Mouse (Mus musculus) intestine, embryonic 15.5 days (tissue): Measurements from ENCODE around the gene Mcpt2. TPM values are rescaled to one million over a fixed set of nuclear protein-coding genes. Genes with fewer than 3 reads are reported as not detected.

Experiments
- ATAC-seq: fragments of 200-750 bp; cut with Nextera tagmentation; 2 replicates; pipeline ENCODE4 v1.8.0; 2017; ENCODE audit warnings: moderate TSS enrichment, moderate library complexity
- H3K27ac ChIP-seq: fragments of 300-500 bp; sonication (generic); 2 replicates; pipeline ENCODE4 v1.5.1; 2015; ENCODE audit warnings: mild to moderate bottlenecking, inconsistent platforms
- H3K27me3 ChIP-seq: fragments of 300-500 bp; sonication (generic); replicated peaks from 2 replicates; pipeline ENCODE4 v1.6.1; 2015; ENCODE audit warnings: inconsistent platforms
- H3K36me3 ChIP-seq: fragments of 300-500 bp; sonication (generic); 2 replicates; pipeline ENCODE4 v1.6.1; 2015; ENCODE audit warnings: inconsistent platforms
- H3K4me1 ChIP-seq: fragments of 300-500 bp; sonication (generic); replicated peaks from 2 replicates; pipeline ENCODE4 v1.6.1; 2015; ENCODE audit warnings: inconsistent platforms
- H3K4me2 ChIP-seq: fragments of 300-500 bp; sonication (generic); replicated peaks from 2 replicates; pipeline ENCODE4 v1.6.1; 2015; ENCODE audit warnings: mild to moderate bottlenecking, inconsistent platforms
- H3K4me3 ChIP-seq: fragments of 300-500 bp; sonication (generic); replicated peaks from 2 replicates; pipeline ENCODE4 v1.5.1; 2015; ENCODE audit warnings: inconsistent platforms
- H3K9ac ChIP-seq: fragments of 300-500 bp; sonication (generic); 2 replicates; pipeline ENCODE4 v1.6.1; 2015; ENCODE audit warnings: inconsistent platforms
- H3K9me3 ChIP-seq: fragments of 300-500 bp; sonication (generic); 2 replicates; pipeline ENCODE4 v1.6.1; 2016; ENCODE audit warnings: inconsistent platforms
- WGBS: fragments of 180-500 bp; shearing (Covaris S2); methylation state at CpG from one replicate; pipeline ENCODE4 v1.1.7; 2015; 5-methylcytosine and 5-hydroxymethylcytosine counted together
- polyA plus RNA-seq: library from polyadenylated mRNA; unstranded; fragments of >200 nt; fragmentation: Nextera tagmentation; extraction: Ambion mirVana; gene quantifications from 2 replicates; pipeline ENCODE4 v1.2.1, GENCODE M21; 2015

Gene Mcpt2
- polyA plus RNA-seq, 1 experiment from 2014 or later: 0.40 TPM

GRCm38 (mm10) chr14:56086711-56087110, 44.9 kb downstream of the Mcpt2 start:
- ATAC-seq: no peak
- WGBS: 63% methylated on average over 3 of the region's 3 CpGs
- H3K4me3 ChIP-seq: no peak overlapping the region
- H3K36me3 ChIP-seq: no peaks in the 10 kb centered on the region
- H3K4me2 ChIP-seq: no peak overlapping the region
- H3K9ac ChIP-seq: no peak overlapping the region
- no peaks in the 10 kb centered on the region for H3K4me1 ChIP-seq
- no peak overlapping the region for H3K27ac ChIP-seq
- H3K27me3 ChIP-seq: no peaks in the 10 kb centered on the region
- H3K9me3 ChIP-seq: no peaks in the 10 kb centered on the region

DNA sequence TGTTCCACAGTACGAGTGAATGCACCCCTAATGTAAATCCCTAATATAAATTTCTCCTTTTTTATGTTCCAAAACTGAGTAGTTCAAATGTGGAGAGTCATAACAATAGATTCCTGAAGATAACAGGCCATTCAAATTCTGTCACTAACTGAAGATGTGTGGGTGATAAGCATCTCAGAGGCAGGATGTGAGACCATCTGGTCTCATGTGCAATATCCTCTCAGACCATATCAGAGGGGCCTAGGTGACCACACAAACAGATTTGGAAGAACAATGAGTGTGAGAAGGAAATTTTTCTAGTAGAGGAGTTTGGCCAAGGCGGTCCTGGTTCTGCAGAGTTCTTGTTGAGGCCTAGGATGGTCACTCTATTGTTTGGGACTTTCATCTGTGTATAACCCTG, 51.5 kb downstream of the Mcpt2 start:
- H3K4me3 ChIP-seq: no peak overlapping the region
- H3K9ac ChIP-seq: no peak overlapping the region
- H3K36me3 ChIP-seq: no peaks in the 10 kb centered on the region
- no peaks in the 10 kb centered on the region for H3K4me1 ChIP-seq
- ATAC-seq: no peak
- WGBS: 61% methylated on average over 2 of the region's 2 CpGs
- H3K27ac ChIP-seq: no peak overlapping the region
- no peaks in the 10 kb centered on the region for H3K9me3 ChIP-seq
- no peak overlapping the region for H3K4me2 ChIP-seq
- H3K27me3 ChIP-seq: no peaks in the 10 kb centered on the region

Other genes starting within 250 kb of the Mcpt2 start
- gene Nfatc4, start 218.9 kb upstream of the Mcpt2 start, polyA plus RNA-seq: 25.7 and 26.3 TPM in 2 replicates
- 14.5 and 18.3 TPM in 2 replicates for gene Nynrin, start 188.0 kb upstream of the Mcpt2 start, polyA plus RNA-seq
- gene Cbln3, start 157.6 kb upstream of the Mcpt2 start, polyA plus RNA-seq: 0.18 and 0.29 TPM in 2 replicates
- 15.1 and 15.4 TPM in 2 replicates for gene Khnyn, start 157.1 kb upstream of the Mcpt2 start, polyA plus RNA-seq
- gene Sdr39u1, start 141.7 kb upstream of the Mcpt2 start, polyA plus RNA-seq: 73.6 and 80.3 TPM in 2 replicates
- 1.9 and 3.3 TPM in 2 replicates for gene Cma1, start 97.4 kb upstream of the Mcpt2 start, polyA plus RNA-seq
- gene Cma2, start 91.1 kb upstream of the Mcpt2 start, polyA plus RNA-seq: not detected in 2 replicates
- 0.21 and 1.2 TPM in 2 replicates for gene Mcpt1, start 24.1 kb upstream of the Mcpt2 start, polyA plus RNA-seq
- not detected in 2 replicates for gene Mcpt9, start 11.5 kb upstream of the Mcpt2 start, polyA plus RNA-seq
- 0.50 and 0.59 TPM in 2 replicates for gene Mcpt4, start 20.3 kb downstream of the Mcpt2 start, polyA plus RNA-seq
- 0.88 and 0.92 TPM in 2 replicates for gene Mcpt8, start 43.2 kb downstream of the Mcpt2 start, polyA plus RNA-seq
- 0.45 TPM in 1 of 2 replicates, not detected in the other for gene Ctsg, start 60.5 kb downstream of the Mcpt2 start, polyA plus RNA-seq
- gene Gzme, start 78.6 kb downstream of the Mcpt2 start, polyA plus RNA-seq: not detected in 2 replicates
- gene Gzmd, start 90.6 kb downstream of the Mcpt2 start, polyA plus RNA-seq: not detected in 2 replicates
- gene Gzmg, start 117.5 kb downstream of the Mcpt2 start, polyA plus RNA-seq: not detected in 2 replicates
- gene Gzmn, start 132.6 kb downstream of the Mcpt2 start, polyA plus RNA-seq: not detected in 2 replicates
- gene Gzmf, start 169.4 kb downstream of the Mcpt2 start, polyA plus RNA-seq: not detected in 2 replicates
- gene Gzmc, start 192.6 kb downstream of the Mcpt2 start, polyA plus RNA-seq: not detected in 2 replicates
- 1.2 and 1.4 TPM in 2 replicates for gene Gzmb, start 220.2 kb downstream of the Mcpt2 start, polyA plus RNA-seq